Comparison of ENCODE assay signal across 8 mouse cellular contexts in genomic region chr7:139914141-139915047, GRCm38 (mm10). TPM values are rescaled to one million over a fixed set of nuclear protein-coding genes. Genes with fewer than 3 reads are reported as not detected.
DNase-seq lines count a peak whose midpoint lies in the region; ATAC-seq lines count a peak whose summit lies in the region.

No protein-coding gene starts in this region.

- H3K36me3 ChIP-seq in heart, embryonic 14.5 days (ENCODE audit: control insufficient read depth, insufficient read depth, low read length), result no peaks in the 10 kb centered on the region
- no peaks in the 10 kb centered on the region for H3K36me3 ChIP-seq in hindbrain, embryonic 12.5 days
- H3K36me3 ChIP-seq in midbrain, embryonic 10.5 days, result no peaks in the 10 kb centered on the region

- H3K27me3 ChIP-seq in heart, embryonic 14.5 days (ENCODE audit: control insufficient read depth, insufficient read depth, low read length), result peaks cover 59% of the 10 kb centered on the region
- H3K27me3 ChIP-seq in hindbrain, embryonic 12.5 days, result peaks cover 48% of the 10 kb centered on the region
- peaks cover 90% of the 10 kb centered on the region for H3K27me3 ChIP-seq in midbrain, embryonic 10.5 days (ENCODE audit: low read depth, poor library complexity, severe bottlenecking)

- no peaks in the 10 kb centered on the region for H3K9me3 ChIP-seq in heart, embryonic 14.5 days (ENCODE audit: control insufficient read depth, low read length)
- no peaks in the 10 kb centered on the region for H3K9me3 ChIP-seq in hindbrain, embryonic 12.5 days (replicated peaks)
- no peaks in the 10 kb centered on the region for H3K9me3 ChIP-seq in midbrain, embryonic 10.5 days (replicated peaks)

- peaks cover 0 to 6% of the 10 kb centered on the region in 2 experiments; a peak in 1 of 4 replicates for H3K4me1 ChIP-seq in heart, embryonic 14.5 days (ENCODE audit: control insufficient read depth in 2 of 2, insufficient read depth in 2 of 2, low read length in 2 of 2)
- H3K4me1 ChIP-seq in hindbrain, embryonic 12.5 days, result peaks cover 24% of the 10 kb centered on the region
- H3K4me1 ChIP-seq in midbrain, embryonic 10.5 days, result peaks cover 23% of the 10 kb centered on the region

- 10% methylated on average over 29 of the region's 29 CpGs for WGBS in heart, embryonic 14.5 days
- 12% methylated on average over 29 of the region's 29 CpGs for WGBS in hindbrain, embryonic 12.5 days
- WGBS in midbrain, embryonic 10.5 days, result 10% methylated on average over 29 of the region's 29 CpGs

- DNase-seq in heart, adult 8-10 months (ENCODE audit: low spot score), result no peak
- peak; percentile 84 for DNase-seq in ZHBTc4 (ENCODE audit: low read depth, low spot score)
- peak; percentile 40 for DNase-seq in midbrain, embryonic 10.5 days (ENCODE audit: low spot score)
- DNase-seq in left cerebral cortex, adult 9 months (ENCODE audit: low spot score in 2 of 2), result no peak
- no peak for DNase-seq in right cerebral cortex, postnatal 14 days
- no peak for DNase-seq in urinary bladder, postnatal 4 days (ENCODE audit: low spot score in 2 of 2)

- no peak overlapping the region for H3K9ac ChIP-seq in heart, embryonic 14.5 days (ENCODE audit: low read length)
- no peak overlapping the region for H3K9ac ChIP-seq in hindbrain, embryonic 12.5 days

- H3K27ac ChIP-seq in heart, embryonic 14.5 days (replicated peaks in 1 of 2; ENCODE audit: control insufficient read depth in 1 of 2, insufficient read depth in 1 of 2, low read depth in 2 of 2, low read length in 2 of 2), result no peak overlapping the region
- no peak overlapping the region for H3K27ac ChIP-seq in hindbrain, embryonic 12.5 days
- no peak overlapping the region for H3K27ac ChIP-seq in midbrain, embryonic 10.5 days (replicated peaks)

- ATAC-seq in heart, embryonic 14.5 days (ENCODE audit: insufficient number of reproducible peaks, insufficient read depth, low FRiP score, low read depth), result no peak
- ATAC-seq in hindbrain, embryonic 12.5 days (ENCODE audit: low FRiP score), result peak; percentile 72

- H3K4me3 ChIP-seq in heart, embryonic 14.5 days (ENCODE audit: control insufficient read depth in 1 of 2, insufficient read depth in 1 of 2, low read depth in 1 of 2, low read length in 2 of 2), result peak overlapping the region in 1 of 2 experiments; percentile 20; a peak in 2 of 4 replicates
- H3K4me3 ChIP-seq in hindbrain, embryonic 12.5 days, result peak overlapping the region; percentile 30
- peak overlapping the region; percentile 52 for H3K4me3 ChIP-seq in midbrain, embryonic 10.5 days

- peak overlapping the region; percentile 55 for H3K4me2 ChIP-seq in heart, embryonic 14.5 days (ENCODE audit: low read length)
- peak overlapping the region; percentile 49 for H3K4me2 ChIP-seq in hindbrain, embryonic 12.5 days (replicated peaks)

RNA-seq across cellular contexts. Expression of gene Kndc1, which starts 19.9 kb away (rescaled TPM):
- polyA plus RNA-seq in heart, embryonic 14.5 days (2014; fragmentation: Nextera tagmentation; extraction: Ambion mirVana), result 0.09 and 0.16 TPM in 2 replicates
- total RNA-seq in heart, adult 8-10 months (2022), result under 1 TPM in 1 of 4 experiments, not detected in 3; 0.06 TPM
- polyA plus RNA-seq in hindbrain, embryonic 12.5 days (2016; fragmentation: Nextera tagmentation; extraction: Ambion mirVana), result 3.5 and 3.8 TPM in 2 replicates
- polyA plus RNA-seq in midbrain, embryonic 10.5 days (2016; fragmentation: Nextera tagmentation; extraction: Ambion mirVana), result 0.31 and 0.35 TPM in 2 replicates

RNA-seq across cellular contexts. Expression of gene Utf1, which starts 29.2 kb away (rescaled TPM):
- polyA plus RNA-seq in heart, embryonic 14.5 days (2014; fragmentation: Nextera tagmentation; extraction: Ambion mirVana), result not detected in 2 replicates
- total RNA-seq in heart, adult 8-10 months (2022), result not detected
- polyA plus RNA-seq in hindbrain, embryonic 12.5 days (2016; fragmentation: Nextera tagmentation; extraction: Ambion mirVana), result not detected in 2 replicates
- polyA plus RNA-seq in midbrain, embryonic 10.5 days (2016; fragmentation: Nextera tagmentation; extraction: Ambion mirVana), result 0.16 TPM in 1 of 2 replicates, not detected in the other

Comparison
In these comparisons a context has a peak if more than half of its experiments do, and no peak if none do; other contexts are left out.
1. DNase-seq: peak in ZHBTc4 (single experiment) and midbrain, embryonic 10.5 days (single experiment); none in heart, adult 8-10 months (single experiment), left cerebral cortex, adult 9 months (0 of 2), right cerebral cortex, postnatal 14 days (single experiment) and urinary bladder, postnatal 4 days (0 of 2).